In genomic region chr4:68849671-68850070, GRCm38 (mm10) we compare ENCODE assay signal across 17 mouse cellular contexts.
DNase-seq lines count a peak whose midpoint lies in the region; ATAC-seq and TF ChIP-seq lines count a peak whose summit lies in the region.
"Had no signal": no experiment of that assay in that cellular context is flagged by ENCODE, and none has a peak within 500 bp of the region (broad histone marks: within the 10 kb centered on the region; RNA-seq: fewer than 3 reads in every experiment).

No protein-coding gene starts in this region.

- no peak overlapping the region for H3K4me2 ChIP-seq in midbrain, embryonic 14.5 days (ENCODE audit: low read length)
- no peak overlapping the region for H3K4me2 ChIP-seq in hindbrain, postnatal 0 days (ENCODE audit: low read depth, low read length)
- no peak overlapping the region for H3K4me2 ChIP-seq in intestine, embryonic 16.5 days (ENCODE audit: low read depth, low read length)
- H3K4me2 ChIP-seq: embryonic facial prominence, embryonic 12.5 days; heart, embryonic 13.5 days; limb, embryonic 15.5 days; stomach, embryonic 15.5 days had no signal

- no peaks in the 10 kb centered on the region for H3K4me1 ChIP-seq in midbrain, embryonic 14.5 days (ENCODE audit: control insufficient read depth, insufficient read depth, low read length)
- H3K4me1 ChIP-seq in midbrain, embryonic 10.5 days, result no peaks in the 10 kb centered on the region
- no peaks in the 10 kb centered on the region for H3K4me1 ChIP-seq in hindbrain, postnatal 0 days (ENCODE audit: insufficient read depth, low read length)
- H3K4me1 ChIP-seq in intestine, embryonic 16.5 days (ENCODE audit: control insufficient read depth, insufficient read depth, low read length), result no peaks in the 10 kb centered on the region
- H3K4me1 ChIP-seq: embryonic facial prominence, embryonic 12.5 days; heart, embryonic 13.5 days; limb, embryonic 15.5 days; stomach, embryonic 15.5 days had no signal

- no peaks in the 10 kb centered on the region for H3K9me3 ChIP-seq in midbrain, embryonic 14.5 days (ENCODE audit: control insufficient read depth, low read length)
- H3K9me3 ChIP-seq in midbrain, embryonic 10.5 days (replicated peaks), result no peaks in the 10 kb centered on the region
- H3K9me3 ChIP-seq in hindbrain, postnatal 0 days (ENCODE audit: low read length), result no peaks in the 10 kb centered on the region
- H3K9me3 ChIP-seq in intestine, embryonic 16.5 days (ENCODE audit: control insufficient read depth, low read length), result no peaks in the 10 kb centered on the region
- H3K9me3 ChIP-seq: embryonic facial prominence, embryonic 12.5 days; heart, embryonic 13.5 days; limb, embryonic 15.5 days; stomach, embryonic 15.5 days had no signal

- no peak for TF ChIP-seq CTCF in hindbrain, postnatal 0 days (IDR thresholded peaks at IDR 0.05; ENCODE audit: low read depth)

- H3K36me3 ChIP-seq in midbrain, embryonic 14.5 days (ENCODE audit: control insufficient read depth, insufficient read depth, low read length), result no peaks in the 10 kb centered on the region
- no peaks in the 10 kb centered on the region for H3K36me3 ChIP-seq in midbrain, embryonic 10.5 days
- no peaks in the 10 kb centered on the region for H3K36me3 ChIP-seq in hindbrain, postnatal 0 days (ENCODE audit: insufficient read depth, low read length)
- no peaks in the 10 kb centered on the region for H3K36me3 ChIP-seq in intestine, embryonic 16.5 days (ENCODE audit: control insufficient read depth, insufficient read depth, low read length)
- H3K36me3 ChIP-seq: embryonic facial prominence, embryonic 12.5 days; heart, embryonic 13.5 days; limb, embryonic 15.5 days; stomach, embryonic 15.5 days had no signal

- no peaks in the 10 kb centered on the region for H3K27me3 ChIP-seq in midbrain, embryonic 14.5 days (ENCODE audit: control insufficient read depth, insufficient read depth, low read length)
- no peaks in the 10 kb centered on the region for H3K27me3 ChIP-seq in midbrain, embryonic 10.5 days (ENCODE audit: low read depth, poor library complexity, severe bottlenecking)
- H3K27me3 ChIP-seq in hindbrain, postnatal 0 days (ENCODE audit: insufficient read depth, low read length), result no peaks in the 10 kb centered on the region
- H3K27me3 ChIP-seq in intestine, embryonic 16.5 days (replicated peaks; ENCODE audit: control insufficient read depth, insufficient read depth, low read length), result no peaks in the 10 kb centered on the region
- H3K27me3 ChIP-seq: embryonic facial prominence, embryonic 12.5 days; heart, embryonic 13.5 days; limb, embryonic 15.5 days; stomach, embryonic 15.5 days had no signal

- H3K9ac ChIP-seq in midbrain, embryonic 14.5 days (replicated peaks; ENCODE audit: low read length), result no peak overlapping the region
- no peak overlapping the region for H3K9ac ChIP-seq in hindbrain, postnatal 0 days (replicated peaks; ENCODE audit: low read length)
- H3K9ac ChIP-seq in intestine, embryonic 16.5 days (ENCODE audit: low read depth, low read length), result no peak overlapping the region
- H3K9ac ChIP-seq: embryonic facial prominence, embryonic 12.5 days; heart, embryonic 13.5 days; limb, embryonic 15.5 days; stomach, embryonic 15.5 days had no signal

- H3K4me3 ChIP-seq in midbrain, embryonic 14.5 days (replicated peaks; ENCODE audit: low read depth, low read length), result no peak overlapping the region
- no peak overlapping the region for H3K4me3 ChIP-seq in midbrain, embryonic 10.5 days
- no peak overlapping the region for H3K4me3 ChIP-seq in hindbrain, postnatal 0 days (ENCODE audit: low read length)
- no peak overlapping the region for H3K4me3 ChIP-seq in intestine, embryonic 16.5 days (ENCODE audit: low read length)
- H3K4me3 ChIP-seq: embryonic facial prominence, embryonic 12.5 days; heart, embryonic 13.5 days; limb, embryonic 15.5 days; stomach, embryonic 15.5 days had no signal

- H3K27ac ChIP-seq in midbrain, embryonic 14.5 days (replicated peaks; ENCODE audit: low read depth, low read length), result 0 out of 2 replicates have a peak overlapping the region, but pooled peaks have one; percentile 5
- no peak overlapping the region for H3K27ac ChIP-seq in midbrain, embryonic 10.5 days (replicated peaks)
- H3K27ac ChIP-seq in hindbrain, postnatal 0 days, result peak overlapping the region; percentile 51; the same call in 1 of the 2 replicates
- no peak overlapping the region for H3K27ac ChIP-seq in intestine, embryonic 16.5 days (ENCODE audit: low read length)
- H3K27ac ChIP-seq: embryonic facial prominence, embryonic 12.5 days; heart, embryonic 13.5 days; kidney, postnatal 0 days; limb, embryonic 15.5 days; stomach, embryonic 15.5 days had no signal

- WGBS in midbrain, embryonic 14.5 days, result 56% methylated on average over 3 of the region's 3 CpGs
- 82% methylated on average over 3 of the region's 3 CpGs for WGBS in midbrain, embryonic 10.5 days
- WGBS in hindbrain, postnatal 0 days, result 23% methylated on average over 3 of the region's 3 CpGs
- WGBS in intestine, embryonic 16.5 days, result 48% methylated on average over 3 of the region's 3 CpGs

- DNase-seq in frontal cortex, postnatal 36 days (ENCODE audit: low spot score in 2 of 2), result peak; percentile 36 to 41
- DNase-seq in frontal cortex, postnatal 14 days (ENCODE audit: low spot score in 2 of 2), result no peak
- peak; percentile 11 for DNase-seq in midbrain, embryonic 14.5 days
- no peak for DNase-seq in midbrain, embryonic 10.5 days (ENCODE audit: low spot score)
- DNase-seq in brain, adult 2 months (ENCODE audit: low read depth, low spot score), result peak; percentile 81
- peak; percentile 51 for DNase-seq in hindbrain, postnatal 0 days (ENCODE audit: low spot score)
- DNase-seq: cerebellum, adult 11-12 months; heart, adult 11 months; heart, postnatal 36 days; lung, postnatal 10 days had no signal

- no peak for ATAC-seq in midbrain, embryonic 14.5 days (ENCODE audit: low FRiP score, low TSS enrichment)
- ATAC-seq in hindbrain, postnatal 0 days, result 0 out of 2 replicates have a peak, but pooled peaks have one; percentile 35
- no peak for ATAC-seq in intestine, embryonic 16.5 days
- ATAC-seq: intestine, postnatal 0 days had no signal

Comparison
In these comparisons a context has a peak if more than half of its experiments do, and no peak if none do; other contexts are left out.
1. DNase-seq: peak in frontal cortex, postnatal 36 days (2 of 2), midbrain, embryonic 14.5 days (single experiment), brain, adult 2 months (single experiment) and hindbrain, postnatal 0 days (single experiment); none in frontal cortex, postnatal 14 days (0 of 2) and midbrain, embryonic 10.5 days (single experiment).
2. H3K27ac ChIP-seq: peak in midbrain, embryonic 14.5 days (single experiment) and hindbrain, postnatal 0 days (single experiment); none in midbrain, embryonic 10.5 days (single experiment) and intestine, embryonic 16.5 days (single experiment).